Mouse (Mus musculus) small intestine, adult 2 months (tissue): ENCODE results near the gene Plac1.

Source experiments
- CTCF ChIP-seq: fragments of 200-500 bp; IDR thresholded peaks from 2 replicates; pipeline ENCODE4 v1.5.1; 2012; ENCODE audit warnings: low read depth, mild to moderate bottlenecking, control low read depth, inconsistent platforms, low read length, moderate library complexity, mixed read lengths; ENCODE audit not compliant: insufficient replicate concordance, insufficient read length; ENCODE audit errors: extremely low read depth
- POLR2A ChIP-seq: fragments of 200-500 bp; IDR thresholded peaks from 2 replicates; pipeline ENCODE4 v1.6.1; 2012; ENCODE audit warnings: low read depth, mild to moderate bottlenecking, control low read depth, inconsistent platforms, low read length, moderate library complexity

DNA sequence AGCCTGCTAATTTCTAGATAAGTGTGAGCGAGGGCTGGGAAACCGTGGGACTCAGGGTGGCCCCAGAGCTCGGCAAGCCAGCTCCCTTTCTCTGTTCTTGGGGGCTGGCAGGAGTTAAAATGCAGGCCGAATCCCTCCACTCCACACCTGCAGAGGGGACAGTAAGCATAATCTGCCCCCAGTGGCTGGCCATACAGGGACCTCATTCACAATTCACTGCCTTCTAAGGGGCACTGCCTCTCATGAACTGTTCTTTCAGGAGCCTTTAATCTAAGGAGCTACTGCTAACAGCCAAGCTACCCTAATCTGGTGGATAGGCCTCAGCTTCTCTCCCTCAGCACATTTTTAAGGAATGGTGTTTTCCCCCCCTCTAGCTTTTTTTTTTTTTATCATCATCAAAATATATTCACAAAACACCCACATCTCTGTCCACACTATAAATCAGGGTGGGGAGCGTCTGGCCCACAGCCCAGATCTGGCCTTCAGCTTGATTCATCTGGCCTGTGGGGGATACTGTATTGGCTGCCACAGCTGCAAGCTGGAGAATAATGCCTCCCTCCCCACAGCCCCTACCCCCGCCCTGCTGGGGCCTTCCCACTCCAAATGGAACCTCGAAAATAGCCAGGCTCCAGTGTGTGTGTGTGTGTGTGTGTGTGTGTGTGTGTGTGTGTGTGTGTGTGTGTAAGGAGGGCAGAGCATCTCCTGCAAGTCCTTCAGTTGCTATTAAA is 28.0 kb downstream of the Plac1 start:
- TF ChIP-seq CTCF, result no peak
- TF ChIP-seq POLR2A, result no peak
